8 mouse cellular contexts compared by ENCODE assay signal in the genomic region with DNA sequence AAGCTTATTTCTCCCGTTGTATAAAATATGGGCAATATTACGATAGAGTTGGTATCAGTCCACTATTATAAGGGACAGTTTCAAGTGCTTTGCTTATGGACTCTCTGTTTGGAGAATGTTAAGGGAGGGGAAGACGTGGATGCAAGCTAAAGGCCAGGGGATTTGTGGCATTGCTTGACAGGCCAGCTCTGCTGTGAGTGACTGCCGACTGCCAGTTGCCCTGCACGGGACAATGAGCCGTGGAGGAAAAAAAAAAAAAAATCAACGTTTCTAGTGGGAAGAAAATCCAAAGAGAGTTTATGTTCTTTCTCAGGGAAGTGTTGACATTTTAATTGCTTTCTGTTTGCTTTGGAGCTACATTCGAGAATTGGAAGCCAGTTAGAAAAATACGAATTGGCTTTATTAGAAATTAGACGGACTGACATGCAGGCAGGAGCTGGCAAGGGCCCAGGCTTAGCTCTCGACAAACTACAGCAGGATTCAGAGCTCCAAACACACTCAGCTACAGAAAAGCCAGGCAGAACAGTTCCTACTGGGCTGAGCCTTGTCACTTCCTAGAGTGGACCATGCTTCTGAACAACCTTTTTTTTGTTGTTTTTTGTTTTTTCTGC.
DNase-seq lines count a peak whose midpoint lies in the region; ATAC-seq and TF ChIP-seq lines count a peak whose summit lies in the region.

No protein-coding gene starts in this region.

- TF ChIP-seq CTCF in intestine, postnatal 0 days (IDR thresholded peaks at IDR 0.05; ENCODE audit: low read depth) = no peak
- no peak for TF ChIP-seq CTCF in cerebellum, adult 2 months (IDR thresholded peaks at IDR 0.05; ENCODE audit: borderline replicate concordance, insufficient read depth, low read depth, low read length)

- H3K27me3 ChIP-seq in intestine, embryonic 14.5 days (replicated peaks; ENCODE audit: control insufficient read depth, insufficient read depth, low read length) = no peaks in the 10 kb centered on the region
- H3K27me3 ChIP-seq in intestine, postnatal 0 days (replicated peaks; ENCODE audit: control insufficient read depth, insufficient read depth, low read length) = no peaks in the 10 kb centered on the region
- no peaks in the 10 kb centered on the region for H3K27me3 ChIP-seq in cerebellum, adult 2 months (ENCODE audit: control insufficient read depth, insufficient read depth, low read length)
- no peaks in the 10 kb centered on the region for H3K27me3 ChIP-seq in heart, embryonic 12.5 days (replicated peaks)
- H3K27me3 ChIP-seq in stomach, embryonic 16.5 days (ENCODE audit: control insufficient read depth, insufficient read depth, low read length) = no peaks in the 10 kb centered on the region

- no peak for ATAC-seq in intestine, embryonic 14.5 days (replicated peaks; ENCODE audit: low FRiP score, low TSS enrichment, low read depth)
- no peak for ATAC-seq in intestine, postnatal 0 days
- 0 out of 2 replicates have a peak, but pooled peaks have one; percentile 53 for ATAC-seq in heart, embryonic 12.5 days (ENCODE audit: insufficient number of reproducible peaks, low FRiP score)
- 0 out of 2 replicates have a peak, but pooled peaks have one; percentile 62 for ATAC-seq in stomach, embryonic 16.5 days (ENCODE audit: insufficient read depth, low FRiP score)

- no peak overlapping the region for H3K4me3 ChIP-seq in intestine, embryonic 14.5 days (ENCODE audit: low read depth, low read length)
- H3K4me3 ChIP-seq in intestine, postnatal 0 days (ENCODE audit: low read depth, low read length) = no peak overlapping the region
- peak overlapping the region; percentile 37 for H3K4me3 ChIP-seq in cerebellum, adult 2 months (replicated peaks; ENCODE audit: insufficient read depth, low read depth, low read length)
- H3K4me3 ChIP-seq in heart, embryonic 12.5 days = no peak overlapping the region
- no peak overlapping the region for H3K4me3 ChIP-seq in stomach, embryonic 16.5 days (replicated peaks; ENCODE audit: low read length)

- peaks cover 13% of the 10 kb centered on the region for H3K4me1 ChIP-seq in intestine, embryonic 14.5 days (replicated peaks; ENCODE audit: control insufficient read depth, insufficient read depth, low read length)
- H3K4me1 ChIP-seq in intestine, postnatal 0 days (replicated peaks; ENCODE audit: control insufficient read depth, insufficient read depth, low read length) = no peaks in the 10 kb centered on the region
- H3K4me1 ChIP-seq in cerebellum, adult 2 months (ENCODE audit: control insufficient read depth, insufficient read depth, low read length) = peaks cover 3% of the 10 kb centered on the region; the same call in 1 of the 2 replicates
- H3K4me1 ChIP-seq in heart, embryonic 12.5 days (replicated peaks) = peaks cover 12% of the 10 kb centered on the region
- H3K4me1 ChIP-seq in stomach, embryonic 16.5 days (ENCODE audit: control insufficient read depth, insufficient read depth, low read length) = peaks cover 14% of the 10 kb centered on the region

- H3K27ac ChIP-seq in intestine, embryonic 14.5 days (ENCODE audit: low read depth) = peak overlapping the region; percentile 16; the same call in 1 of the 2 replicates
- H3K27ac ChIP-seq in intestine, postnatal 0 days (ENCODE audit: low read depth, low read length) = no peak overlapping the region
- H3K27ac ChIP-seq in cerebellum, adult 2 months (ENCODE audit: insufficient read depth, low read length) = no peak overlapping the region
- H3K27ac ChIP-seq in heart, embryonic 12.5 days (ENCODE audit: poor library complexity, severe bottlenecking) = peak overlapping the region; percentile 38; the same call in 1 of the 2 replicates
- peak overlapping the region; percentile 48 for H3K27ac ChIP-seq in stomach, embryonic 16.5 days (ENCODE audit: low read length)

- TF ChIP-seq POLR2A in cerebellum, adult 2 months (IDR thresholded peaks at IDR 0.05; ENCODE audit: borderline replicate concordance, insufficient read depth, low read length) = no peak

- H3K9me3 ChIP-seq in intestine, embryonic 14.5 days (ENCODE audit: control insufficient read depth, low read length) = no peaks in the 10 kb centered on the region
- H3K9me3 ChIP-seq in intestine, postnatal 0 days (ENCODE audit: control insufficient read depth) = no peaks in the 10 kb centered on the region
- H3K9me3 ChIP-seq in heart, embryonic 12.5 days (replicated peaks) = no peaks in the 10 kb centered on the region
- H3K9me3 ChIP-seq in stomach, embryonic 16.5 days (replicated peaks; ENCODE audit: control insufficient read depth, low read length) = no peaks in the 10 kb centered on the region

- no peak overlapping the region for H3K9ac ChIP-seq in intestine, embryonic 14.5 days (ENCODE audit: low read length)
- no peak overlapping the region for H3K9ac ChIP-seq in intestine, postnatal 0 days (ENCODE audit: low read depth, low read length)
- H3K9ac ChIP-seq in heart, embryonic 12.5 days = no peak overlapping the region
- peak overlapping the region; percentile 4; the same call in 1 of the 2 replicates for H3K9ac ChIP-seq in stomach, embryonic 16.5 days (ENCODE audit: low read length)

- 22% methylated on average over 11 of the region's 11 CpGs for WGBS in intestine, embryonic 14.5 days
- 28% methylated on average over 11 of the region's 11 CpGs for WGBS in intestine, postnatal 0 days
- WGBS in cerebellum, adult 2 months = 15% methylated on average over 11 of the region's 11 CpGs
- WGBS in heart, embryonic 12.5 days = 23% methylated on average over 11 of the region's 11 CpGs
- 20% methylated on average over 11 of the region's 11 CpGs for WGBS in stomach, embryonic 16.5 days

- no peak for DNase-seq in intestine, embryonic 14.5 days (ENCODE audit: low spot score)
- peak; percentile 51 to 62 for DNase-seq in cerebellum, adult 2 months
- peak; percentile 81 to 87 for DNase-seq in kidney, postnatal 4 days
- DNase-seq in frontal cortex, postnatal 25 days (ENCODE audit: low spot score in 2 of 2) = no peak
- no peak for DNase-seq in liver

- peak overlapping the region; percentile 28; the same call in 1 of the 2 replicates for H3K4me2 ChIP-seq in intestine, embryonic 14.5 days (ENCODE audit: low read length)
- H3K4me2 ChIP-seq in intestine, postnatal 0 days (replicated peaks; ENCODE audit: low read depth) = no peak overlapping the region
- peak overlapping the region; percentile 36 for H3K4me2 ChIP-seq in heart, embryonic 12.5 days
- peak overlapping the region; percentile 36 for H3K4me2 ChIP-seq in stomach, embryonic 16.5 days (ENCODE audit: low read depth, low read length)

- no peaks in the 10 kb centered on the region for H3K36me3 ChIP-seq in intestine, embryonic 14.5 days (ENCODE audit: control insufficient read depth, insufficient read depth, low read length)
- H3K36me3 ChIP-seq in intestine, postnatal 0 days (ENCODE audit: control insufficient read depth, insufficient read depth) = no peaks in the 10 kb centered on the region
- no peaks in the 10 kb centered on the region for H3K36me3 ChIP-seq in heart, embryonic 12.5 days
- no peaks in the 10 kb centered on the region for H3K36me3 ChIP-seq in stomach, embryonic 16.5 days (ENCODE audit: control insufficient read depth, insufficient read depth, low read length)

Comparison
In these comparisons a context has a peak if more than half of its experiments do, and no peak if none do; other contexts are left out.
1. H3K27ac ChIP-seq: peak in intestine, embryonic 14.5 days (single experiment), heart, embryonic 12.5 days (single experiment) and stomach, embryonic 16.5 days (single experiment); none in intestine, postnatal 0 days (single experiment) and cerebellum, adult 2 months (single experiment).
2. ATAC-seq: peak in heart, embryonic 12.5 days (single experiment) and stomach, embryonic 16.5 days (single experiment); none in intestine, embryonic 14.5 days (single experiment) and intestine, postnatal 0 days (single experiment).
3. DNase-seq: peak in cerebellum, adult 2 months (2 of 2) and kidney, postnatal 4 days (2 of 2); none in intestine, embryonic 14.5 days (single experiment), frontal cortex, postnatal 25 days (0 of 2) and liver (single experiment).